Mouse (Mus musculus) T-helper 2 cell (primary cell): Measurements from ENCODE around the gene Olfr480.

Experiments
- in situ Hi-C: fragments of 300-600 bp; cut with MboI, MseI; formaldehyde crosslinking; loops from one replicate; pipeline ENCODE4 v1.15.1; 2025; ENCODE audit warnings: high pct_unique_total_duplicates

The Olfr480 gene

DNA sequence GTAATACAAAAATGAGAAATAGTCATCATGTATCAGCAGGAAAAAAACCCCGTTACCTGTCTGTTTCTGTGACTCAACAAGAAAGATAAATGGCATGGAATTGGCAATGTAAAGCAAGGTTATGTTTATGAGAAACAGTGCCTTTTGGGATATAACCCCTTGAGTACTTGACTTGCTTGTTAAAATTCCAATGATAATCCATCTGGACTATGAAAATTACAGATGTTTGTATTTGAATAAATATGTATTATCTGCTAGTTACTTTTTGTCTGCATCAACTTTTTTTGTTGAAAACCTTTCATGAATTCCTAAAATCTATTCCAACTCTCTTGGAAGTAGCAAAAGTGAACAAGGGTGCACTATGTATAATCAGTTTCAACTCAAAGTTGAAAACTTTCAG is at the start of gene Olfr480:
Gene Olfr480 (minus strand): TSS at position 101 of the 400 bp plus-strand sequence.
- in situ Hi-C loops: no loop called here

- in situ Hi-C loops: no loop called here
These were observed 33.4 kb upstream of the Olfr480 start, which contains the start of gene Olfr483 for GRCm38 (mm10) chr7:108100549-108100948. Gene Olfr483, plus strand, starts transcription at chr7:108100849.

- in situ Hi-C loops: no loop called here
These were observed 30.3 kb upstream of the Olfr480 start, which contains the start of gene Olfr482 for GRCm38 (mm10) chr7:108097486-108097885. Gene Olfr482, minus strand, starts transcription at chr7:108097586.

GRCm38 (mm10) chr7:108079555-108079954 is 12.4 kb upstream of the Olfr480 start, which contains the start of gene Olfr481:
Gene Olfr481, plus strand, starts transcription at chr7:108079855.
- in situ Hi-C loops: no loop called here

GRCm38 (mm10) chr7:108050393-108050792 is 16.8 kb downstream of the Olfr480 start, which contains the start of gene Olfr479:
Gene Olfr479, plus strand, starts transcription at chr7:108050693.
- in situ Hi-C loops: no loop called here

GRCm38 (mm10) chr7:108033889-108034288 is 33.3 kb downstream of the Olfr480 start, which contains the start of gene Olfr478:
Gene Olfr478, minus strand, starts transcription at chr7:108033989.
- in situ Hi-C loops: no loop called here
